Comparison of ENCODE assay signal across 11 mouse cellular contexts in genomic region chr4:87086933-87087577, GRCm38 (mm10).
DNase-seq lines count a peak whose midpoint lies in the region; ATAC-seq and TF ChIP-seq lines count a peak whose summit lies in the region.
"Had no signal": no experiment of that assay in that cellular context is flagged by ENCODE, and none has a peak within 500 bp of the region (broad histone marks: within the 10 kb centered on the region; RNA-seq: fewer than 3 reads in every experiment).

No protein-coding gene starts in this region.

- intact Hi-C loops in heart, adult 2 months (cut with DNase I) = no loop called here
- intact Hi-C loops in heart, postnatal 10 days (cut with DNase I) = no loop called here

- no peaks in the 10 kb centered on the region for H3K9me3 ChIP-seq in heart, embryonic 12.5 days (replicated peaks)
- no peaks in the 10 kb centered on the region for H3K9me3 ChIP-seq in midbrain, embryonic 14.5 days (ENCODE audit: control insufficient read depth, low read length)

- TF ChIP-seq EP300 in heart, adult 2 months (IDR thresholded peaks at IDR 0.05; ENCODE audit: insufficient read depth, low read depth, low read length) = no peak

- H3K36me3 ChIP-seq in heart, adult 2 months (ENCODE audit: control insufficient read depth, insufficient read depth, low read length) = no peaks in the 10 kb centered on the region
- H3K36me3 ChIP-seq in heart, embryonic 12.5 days = no peaks in the 10 kb centered on the region
- H3K36me3 ChIP-seq in midbrain, embryonic 14.5 days (ENCODE audit: control insufficient read depth, insufficient read depth, low read length) = no peaks in the 10 kb centered on the region

- H3K27me3 ChIP-seq in heart, adult 2 months (ENCODE audit: control insufficient read depth, insufficient read depth, low read length) = no peaks in the 10 kb centered on the region
- no peaks in the 10 kb centered on the region for H3K27me3 ChIP-seq in heart, embryonic 12.5 days (replicated peaks)
- no peaks in the 10 kb centered on the region for H3K27me3 ChIP-seq in midbrain, embryonic 14.5 days (ENCODE audit: control insufficient read depth, insufficient read depth, low read length)

- H3K4me3 ChIP-seq in heart, adult 2 months = no peak overlapping the region
- no peak overlapping the region for H3K4me3 ChIP-seq in heart, embryonic 12.5 days
- no peak overlapping the region for H3K4me3 ChIP-seq in midbrain, embryonic 14.5 days (replicated peaks; ENCODE audit: low read depth, low read length)

- no peaks in the 10 kb centered on the region; the same call in 1 of the 2 replicates for H3K4me1 ChIP-seq in heart, adult 2 months (ENCODE audit: control insufficient read depth, insufficient read depth, low read length)
- peaks cover 10% of the 10 kb centered on the region for H3K4me1 ChIP-seq in heart, embryonic 12.5 days (replicated peaks)
- peaks cover 6% of the 10 kb centered on the region; the same call in 1 of the 2 replicates for H3K4me1 ChIP-seq in midbrain, embryonic 14.5 days (ENCODE audit: control insufficient read depth, insufficient read depth, low read length)

- TF ChIP-seq POLR2A in heart, adult 2 months (IDR thresholded peaks at IDR 0.05; ENCODE audit: insufficient read depth, low read depth, low read length) = no peak

- H3K9ac ChIP-seq in heart, adult 2 months (ENCODE audit: low read depth, low read length) = no peak overlapping the region
- no peak overlapping the region for H3K9ac ChIP-seq in heart, embryonic 12.5 days
- peak overlapping the region; percentile 3; the same call in 1 of the 2 replicates for H3K9ac ChIP-seq in midbrain, embryonic 14.5 days (replicated peaks; ENCODE audit: low read length)

- ATAC-seq in heart, embryonic 12.5 days (ENCODE audit: insufficient number of reproducible peaks, low FRiP score) = no peak
- ATAC-seq in midbrain, embryonic 14.5 days (ENCODE audit: low FRiP score, low TSS enrichment) = peak; percentile 53; the same call in 1 of the 2 replicates

- no peak overlapping the region for H3K27ac ChIP-seq in heart, adult 2 months
- H3K27ac ChIP-seq in heart, embryonic 12.5 days (ENCODE audit: poor library complexity, severe bottlenecking) = no peak overlapping the region
- peak overlapping the region; percentile 76 for H3K27ac ChIP-seq in midbrain, embryonic 14.5 days (replicated peaks; ENCODE audit: low read depth, low read length)
- H3K27ac ChIP-seq: kidney, postnatal 0 days; macrophage had no signal

- H3K4me2 ChIP-seq in heart, embryonic 12.5 days = no peak overlapping the region
- peak overlapping the region; percentile 4; the same call in 1 of the 2 replicates for H3K4me2 ChIP-seq in midbrain, embryonic 14.5 days (ENCODE audit: low read length)

- 57% methylated on average over 11 of the region's 11 CpGs for WGBS in heart, adult 2 months
- 47% methylated on average over 11 of the region's 11 CpGs for WGBS in heart, embryonic 12.5 days
- 49% methylated on average over 11 of the region's 11 CpGs for WGBS in midbrain, embryonic 14.5 days

- TF ChIP-seq CTCF in heart, adult 2 months (IDR thresholded peaks at IDR 0.05) = no peak

- DNase-seq in heart, adult 2 months = peak; percentile 29 to 51
- DNase-seq in embryo, embryonic 10.5 days (ENCODE audit: low spot score) = peak; percentile 72
- DNase-seq in heart, postnatal 10 days = peak; percentile 65 to 67
- DNase-seq in midbrain, embryonic 14.5 days = peak; percentile 73
- no peak for DNase-seq in spleen, adult 18-20 months
- no peak for DNase-seq in kidney, postnatal 4 days
- no peak for DNase-seq in ovary, postnatal 14 days (ENCODE audit: low spot score)
- DNase-seq: cerebellum, adult 9-10 months had no signal

- no peaks in the 10 kb centered on the region for H3K79me2 ChIP-seq in heart, adult 2 months (replicated peaks; ENCODE audit: control insufficient read depth, insufficient read depth, low read length)

Comparison
In these comparisons a context has a peak if more than half of its experiments do, and no peak if none do; other contexts are left out.
1. DNase-seq: peak in heart, adult 2 months (2 of 2), embryo, embryonic 10.5 days (single experiment), heart, postnatal 10 days (2 of 2) and midbrain, embryonic 14.5 days (single experiment); none in spleen, adult 18-20 months (0 of 2), kidney, postnatal 4 days (0 of 2) and ovary, postnatal 14 days (single experiment).